Mouse (Mus musculus) CH12.LX (cell line): ENCODE data around the gene Ttpal. TPM values are rescaled to one million over a fixed set of nuclear protein-coding genes. Genes with fewer than 3 reads are reported as not detected.
A peak's percentile ranks its signal among the peaks of the same experiment; 100 is the strongest.

Experiments
- DNase-seq: peaks from one replicate; pipeline ENCODE4 v3.0.0-alpha.2; 2013; ENCODE audit errors: extremely low read depth
- H3K27ac ChIP-seq: 2 replicates; pipeline ENCODE4 v1.5.1; 2012; ENCODE audit warnings: low read depth, mild to moderate bottlenecking, control low read depth, moderate library complexity; ENCODE audit not compliant: insufficient read depth
- H3K27me3 ChIP-seq: replicated peaks from 2 replicates; pipeline ENCODE3; 2012; ENCODE audit warnings: inconsistent platforms
- H3K36me3 ChIP-seq, 2 experiments: replicated peaks in 1 of 2; 2 replicates each; pipeline versions ENCODE3 to v1.6.1; 2012; ENCODE audit warnings: inconsistent platforms in 1 of 2, low read length in 1 of 2, mild to moderate bottlenecking in 1 of 2, mixed read lengths in 1 of 2, moderate library complexity in 1 of 2; ENCODE audit not compliant: control insufficient read depth in 1 of 2, insufficient read depth in 1 of 2
- H3K4me1 ChIP-seq, 2 experiments: 2 replicates each; pipeline ENCODE4 v1.6.1; 2012; ENCODE audit warnings: inconsistent platforms in 1 of 2, moderate library complexity in 1 of 2; ENCODE audit not compliant: insufficient read depth in 2 of 2, control insufficient read depth in 1 of 2
- H3K4me2 ChIP-seq: 2 replicates; pipeline ENCODE4 v1.6.1; 2012; ENCODE audit warnings: low read depth, mild to moderate bottlenecking, control low read depth; ENCODE audit not compliant: poor library complexity, insufficient read depth, severe bottlenecking
- H3K4me3 ChIP-seq, 3 experiments: fragments of 150-350 bp in 1 of 3; sonication (generic) in 1 of 3; replicated peaks in 1 of 3; 2 replicates each; pipeline versions ENCODE3 to v1.5.1; 2011 to 2012; ENCODE audit warnings: low read depth in 2 of 3, low read length in 2 of 3, mild to moderate bottlenecking in 2 of 3, moderate library complexity in 2 of 3, control low read depth in 1 of 3, improper control_type of control experiment in 1 of 3, inconsistent platforms in 1 of 3, mixed read lengths in 1 of 3; ENCODE audit not compliant: poor library complexity in 1 of 3
- H3K79me2 ChIP-seq: replicated peaks from 2 replicates; pipeline ENCODE4 v1.6.1; 2012; ENCODE audit warnings: mild to moderate bottlenecking, moderate library complexity; ENCODE audit not compliant: control insufficient read depth, poor library complexity, insufficient read depth, severe bottlenecking; ENCODE audit errors: extremely low read depth
- H3K9ac ChIP-seq: 2 replicates; pipeline ENCODE4 v1.6.1; 2012; ENCODE audit warnings: low read depth, mild to moderate bottlenecking, control low read depth, moderate library complexity; ENCODE audit not compliant: insufficient read depth
- H3K9me3 ChIP-seq: replicated peaks from 2 replicates; pipeline ENCODE3; 2012; ENCODE audit warnings: low read length, inconsistent platforms, mixed read lengths
- BHLHE40 ChIP-seq: IDR thresholded peaks from 2 replicates; pipeline ENCODE4 v1.6.1; 2011; ENCODE audit warnings: mild to moderate bottlenecking, low read depth, low read length, improper control_type of control experiment
- CHD1 ChIP-seq: IDR thresholded peaks from 2 replicates; pipeline ENCODE4 v1.6.1; 2012; ENCODE audit warnings: low read depth, low read length, improper control_type of control experiment, inconsistent platforms
- CHD2 ChIP-seq: IDR thresholded peaks from 2 replicates; pipeline ENCODE4 v1.6.1; 2011; ENCODE audit warnings: low read length, improper control_type of control experiment
- ELF1 ChIP-seq: IDR thresholded peaks from 2 replicates; pipeline ENCODE4 v1.6.1; 2014; ENCODE audit warnings: low read depth, mild to moderate bottlenecking, inconsistent platforms, low read length, improper control_type of control experiment
- EP300 ChIP-seq: IDR thresholded peaks from 2 replicates; pipeline ENCODE4 v1.6.1; 2011; ENCODE audit warnings: low read length, improper control_type of control experiment
- ETS1 ChIP-seq: conservative IDR thresholded peaks from 2 replicates; pipeline ENCODE4 v1.6.1; 2012; ENCODE audit warnings: low read depth, mild to moderate bottlenecking, inconsistent platforms, low read length, improper control_type of control experiment, moderate library complexity
- GABPA ChIP-seq: IDR thresholded peaks from 2 replicates; pipeline ENCODE4 v1.6.1; 2012; ENCODE audit warnings: low read depth, low read length, improper control_type of control experiment, inconsistent platforms; ENCODE audit not compliant: insufficient replicate concordance
- IRF4 ChIP-seq: IDR thresholded peaks from 2 replicates; pipeline ENCODE4 v1.6.1; 2014; ENCODE audit warnings: low read depth, mild to moderate bottlenecking, inconsistent platforms, low read length, improper control_type of control experiment
- JUND ChIP-seq: conservative IDR thresholded peaks from 2 replicates; pipeline ENCODE4 v1.6.1; 2011; ENCODE audit warnings: low read depth, low read length, improper control_type of control experiment
- MAFK ChIP-seq: IDR thresholded peaks from 2 replicates; pipeline ENCODE4 v1.6.1; 2011; ENCODE audit warnings: low read length, improper control_type of control experiment; ENCODE audit not compliant: insufficient replicate concordance
- MEF2A ChIP-seq: IDR thresholded peaks from 2 replicates; pipeline ENCODE4 v1.6.1; 2014; ENCODE audit warnings: low read depth, mild to moderate bottlenecking, inconsistent platforms, low read length, improper control_type of control experiment, borderline replicate concordance
- MXI1 ChIP-seq: IDR thresholded peaks from 2 replicates; pipeline ENCODE4 v1.6.1; 2011; ENCODE audit warnings: mild to moderate bottlenecking, low read depth, low read length, improper control_type of control experiment
- MYC ChIP-seq: IDR thresholded peaks from 2 replicates; pipeline ENCODE4 v1.6.1; 2011; ENCODE audit warnings: low read depth, mild to moderate bottlenecking, improper control_type of control experiment, low read length
- NRF1 ChIP-seq: IDR thresholded peaks from 2 replicates; pipeline ENCODE4 v1.6.1; 2014; ENCODE audit warnings: low read depth, mild to moderate bottlenecking, inconsistent platforms, low read length, improper control_type of control experiment, moderate library complexity
- PAX5 ChIP-seq: IDR thresholded peaks from 2 replicates; pipeline ENCODE4 v1.6.1; 2012; ENCODE audit warnings: low read length, inconsistent platforms, mixed read lengths
- RAD21 ChIP-seq: IDR thresholded peaks from 2 replicates; pipeline ENCODE4 v1.6.1; 2011; ENCODE audit warnings: low read depth, mild to moderate bottlenecking, low read length, improper control_type of control experiment, moderate library complexity
- SIN3A ChIP-seq: IDR thresholded peaks from 2 replicates; pipeline ENCODE4 v1.6.1; 2012; ENCODE audit warnings: low read length, improper control_type of control experiment, inconsistent platforms
- SMC3 ChIP-seq: IDR thresholded peaks from 2 replicates; pipeline ENCODE4 v1.6.1; 2011; ENCODE audit warnings: low read depth, low read length, improper control_type of control experiment
- TBP ChIP-seq: conservative IDR thresholded peaks from 2 replicates; pipeline ENCODE4 v1.6.1; 2011; ENCODE audit warnings: low read depth, low read length, improper control_type of control experiment
- TCF12 ChIP-seq: IDR thresholded peaks from 2 replicates; pipeline ENCODE4 v1.6.1; 2014; ENCODE audit warnings: low read depth, mild to moderate bottlenecking, inconsistent platforms, low read length, improper control_type of control experiment
- USF1 ChIP-seq: IDR thresholded peaks from 2 replicates; pipeline ENCODE4 v1.6.1; 2014; ENCODE audit warnings: low read depth, mild to moderate bottlenecking, inconsistent platforms, low read length, improper control_type of control experiment
- USF2 ChIP-seq: conservative IDR thresholded peaks from 2 replicates; pipeline ENCODE4 v1.6.1; 2011; ENCODE audit warnings: low read depth, low read length, improper control_type of control experiment
- ZC3H11A ChIP-seq: IDR thresholded peaks from 2 replicates; pipeline ENCODE4 v1.6.1; 2012; ENCODE audit warnings: low read depth, mild to moderate bottlenecking, inconsistent platforms, low read length, improper control_type of control experiment
- ZMIZ1 ChIP-seq: IDR thresholded peaks from 2 replicates; pipeline ENCODE4 v1.6.1; 2012; ENCODE audit warnings: low read depth, mild to moderate bottlenecking, inconsistent platforms, low read length, improper control_type of control experiment
- dilution Hi-C: fragments of 300-500 bp; cut with MboI; formaldehyde crosslinking; loops from 2 replicates; pipeline ENCODE4 v1.14.3; 2020; ENCODE audit warnings: low sequenced_read_pairs; ENCODE audit not compliant: extremely low pct_unique_long_range_greater_than_20kb, extremely low pct_ligation_motif_present
- in situ Hi-C: fragments of 300-500 bp; cut with MboI; formaldehyde crosslinking; loops from 3 replicates; pipeline ENCODE4 v1.14.3; 2019; ENCODE audit warnings: low sequenced_read_pairs, low pct_ligation_motif_present, low pct_unique_long_range_greater_than_20kb, mixed read lengths
- polyA plus RNA-seq: library from polyadenylated mRNA; unstranded; fragments of >175 nt; gene quantifications from 2 replicates; pipeline ENCODE4 v1.2.1, GENCODE M21; 2012; ENCODE audit warnings: low read depth; ENCODE audit not compliant: insufficient read length
- total RNA-seq, 2 experiments: library from RNA; depleted of rRNA; stranded (reverse); fragments of 300-350 nt in 1 of 2; fragments of >200 nt in 1 of 2; gene quantifications; 2 replicates each; pipeline ENCODE4 v1.2.3; 2012 to 2014

Gene Ttpal
- total and polyA plus RNA-seq, 3 experiments = 21.9 to 38.9 (median 25.7) TPM

DNA sequence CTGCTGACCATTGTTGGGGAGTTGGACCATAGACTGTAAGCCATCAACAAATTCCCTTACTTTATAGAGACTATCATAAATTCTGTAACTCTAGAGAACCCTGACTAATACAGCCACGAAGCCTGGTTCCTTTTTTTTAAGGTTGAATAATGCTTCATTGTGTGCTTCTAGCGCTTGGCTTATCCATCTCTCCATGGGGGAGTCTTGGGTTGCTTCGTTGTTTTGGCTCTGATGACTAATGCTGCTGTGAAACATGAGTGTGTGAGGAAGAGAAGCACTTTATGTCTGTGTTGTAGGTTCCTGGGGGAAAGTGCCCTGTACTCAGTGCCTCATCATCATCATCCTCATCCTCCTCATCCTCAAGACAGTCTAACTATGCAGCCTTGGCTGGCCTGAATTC, 61.8 kb downstream of the Ttpal start:
- TF ChIP-seq ZMIZ1 (no peak), SIN3A (no peak), NRF1 (no peak), TCF12 (no peak), MAFK (no peak), SMC3 (no peak), BHLHE40 (no peak), MXI1 (no peak), USF1 (no peak), EP300 (no peak), CHD1 (no peak), ELF1 (no peak), PAX5 (no peak), MYC (no peak), IRF4 (no peak), JUND (no peak), CHD2 (no peak), USF2 (no peak)
- Histone ChIP-seq H3K4me2 (peak overlapping the region; percentile 97; the same call in 1 of the 2 replicates), H3K4me3 (no peak overlapping the region), H3K36me3 (peaks cover 12 to 56% of the 10 kb centered on the region in 2 experiments), H3K27me3 (no peaks in the 10 kb centered on the region), H3K4me1 (peaks cover 34 to 83% of the 10 kb centered on the region in 2 experiments), H3K27ac (peak overlapping the region; percentile 92), H3K79me2 (peaks cover 96% of the 10 kb centered on the region), H3K9me3 (peaks cover 8% of the 10 kb centered on the region), H3K9ac (peak overlapping the region; percentile 4)
- in situ Hi-C loops (loop anchor here (5.0 kb wide), 1 partner anchor 33 kb away; no protein-coding TSS in a partner anchor), dilution Hi-C loops (no loop called here)
- DNase-seq = no peak

DNA sequence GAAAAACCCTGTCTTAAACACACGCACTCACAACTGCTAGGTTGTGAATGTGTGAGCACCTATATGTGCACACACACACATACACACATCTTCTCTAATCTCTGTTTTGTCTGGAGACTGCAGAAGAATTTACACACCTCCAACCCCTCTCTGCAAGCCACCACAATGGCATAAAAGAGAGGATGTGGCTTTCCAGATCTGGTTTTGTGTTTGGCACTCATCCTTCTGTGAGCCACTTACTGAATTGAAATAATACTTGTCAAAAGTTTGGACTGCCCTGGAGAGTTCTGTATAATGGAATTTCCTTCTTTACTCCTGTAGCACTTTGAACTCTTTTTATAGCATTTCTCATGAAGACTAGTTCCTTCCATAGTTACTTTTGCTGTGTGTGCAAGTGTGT, 64.9 kb downstream of the Ttpal start:
- in situ Hi-C loops = no loop called here

More for the DNA sequence above, 64.9 kb downstream of the Ttpal start:
- peaks cover 28 to 73% of the 10 kb centered on the region in 2 experiments for H3K4me1 ChIP-seq
- no peak for DNase-seq
- H3K4me3 ChIP-seq = no peak overlapping the region
- 0 out of 2 replicates have a peak overlapping the region, but pooled peaks have one; percentile 10 for H3K4me2 ChIP-seq
- dilution Hi-C loops = no loop called here
- H3K27me3 ChIP-seq = no peaks in the 10 kb centered on the region
- no peak overlapping the region for H3K9ac ChIP-seq
- 0 out of 2 replicates have a peak overlapping the region, but pooled peaks have one; percentile 5 for H3K27ac ChIP-seq
- peaks cover 17 to 50% of the 10 kb centered on the region in 2 experiments for H3K36me3 ChIP-seq
- H3K9me3 ChIP-seq = peaks cover 8% of the 10 kb centered on the region
- peaks cover 94% of the 10 kb centered on the region for H3K79me2 ChIP-seq
- TF ChIP-seq ZC3H11A (no peak), ETS1 (no peak), TBP (no peak), CHD1 (no peak), RAD21 (no peak), MAFK (no peak), PAX5 (no peak), EP300 (no peak), JUND (no peak), GABPA (no peak), MEF2A (no peak)

Other genes starting within 250 kb of the Ttpal start
- gene Jph2, start 204.3 kb upstream of the Ttpal start, total RNA-seq (2012; rRNA removed) = not detected in 2 replicates
- gene Jph2, start 204.3 kb upstream of the Ttpal start, total RNA-seq (2014; rRNA removed) = not detected in 2 replicates
- gene Jph2, start 204.3 kb upstream of the Ttpal start, polyA plus RNA-seq = not detected in 2 replicates
- gene Oser1, start 177.6 kb upstream of the Ttpal start, total RNA-seq (2012; rRNA removed) = 29.0 and 31.3 TPM in 2 replicates
- gene Oser1, start 177.6 kb upstream of the Ttpal start, total RNA-seq (2014; rRNA removed) = 44.9 and 54.7 TPM in 2 replicates
- 38.1 and 45.0 TPM in 2 replicates for gene Oser1, start 177.6 kb upstream of the Ttpal start, polyA plus RNA-seq
- gene Gdap1l1, start 163.8 kb upstream of the Ttpal start, total RNA-seq (2012; rRNA removed) = not detected in 2 replicates
- not detected in 2 replicates for gene Gdap1l1, start 163.8 kb upstream of the Ttpal start, total RNA-seq (2014; rRNA removed)
- not detected in 2 replicates for gene Gdap1l1, start 163.8 kb upstream of the Ttpal start, polyA plus RNA-seq
- 5.5 and 6.0 TPM in 2 replicates for gene Fitm2, start 129.7 kb upstream of the Ttpal start, total RNA-seq (2012; rRNA removed)
- gene Fitm2, start 129.7 kb upstream of the Ttpal start, total RNA-seq (2014; rRNA removed) = 4.9 and 5.0 TPM in 2 replicates
- gene Fitm2, start 129.7 kb upstream of the Ttpal start, polyA plus RNA-seq = 3.5 and 3.9 TPM in 2 replicates
- not detected in 2 replicates for gene R3hdml, start 110.0 kb upstream of the Ttpal start, total RNA-seq (2012; rRNA removed)
- gene R3hdml, start 110.0 kb upstream of the Ttpal start, total RNA-seq (2014; rRNA removed) = not detected in 2 replicates
- gene R3hdml, start 110.0 kb upstream of the Ttpal start, polyA plus RNA-seq = not detected in 2 replicates
- not detected in 2 replicates for gene Hnf4a, start 95.5 kb upstream of the Ttpal start, total RNA-seq (2012; rRNA removed)
- not detected in 2 replicates for gene Hnf4a, start 95.5 kb upstream of the Ttpal start, total RNA-seq (2014; rRNA removed)
- gene Hnf4a, start 95.5 kb upstream of the Ttpal start, polyA plus RNA-seq = not detected in 2 replicates
- gene Serinc3, start 42.8 kb downstream of the Ttpal start, total RNA-seq (2012; rRNA removed) = 345 and 358 TPM in 2 replicates
- gene Serinc3, start 42.8 kb downstream of the Ttpal start, total RNA-seq (2014; rRNA removed) = 411 and 467 TPM in 2 replicates
- gene Serinc3, start 42.8 kb downstream of the Ttpal start, polyA plus RNA-seq = 493 and 611 TPM in 2 replicates
- 225 and 253 TPM in 2 replicates for gene Pkig, start 56.1 kb downstream of the Ttpal start, total RNA-seq (2012; rRNA removed)
- gene Pkig, start 56.1 kb downstream of the Ttpal start, total RNA-seq (2014; rRNA removed) = 227 and 228 TPM in 2 replicates
- gene Pkig, start 56.1 kb downstream of the Ttpal start, polyA plus RNA-seq = 364 and 473 TPM in 2 replicates
- 18.0 and 23.4 TPM in 2 replicates for gene Ada, start 147.9 kb downstream of the Ttpal start, total RNA-seq (2012; rRNA removed)
- gene Ada, start 147.9 kb downstream of the Ttpal start, total RNA-seq (2014; rRNA removed) = 21.8 and 24.0 TPM in 2 replicates
- gene Ada, start 147.9 kb downstream of the Ttpal start, polyA plus RNA-seq = 19.9 and 21.1 TPM in 2 replicates
- gene Ccn5, start 218.5 kb downstream of the Ttpal start, total RNA-seq (2012; rRNA removed) = 0.13 TPM in 1 of 2 replicates, not detected in the other
- not detected in 2 replicates for gene Ccn5, start 218.5 kb downstream of the Ttpal start, total RNA-seq (2014; rRNA removed)
- not detected in 2 replicates for gene Ccn5, start 218.5 kb downstream of the Ttpal start, polyA plus RNA-seq